ENCODE assay signal across 8 mouse cellular contexts in the genomic region with DNA sequence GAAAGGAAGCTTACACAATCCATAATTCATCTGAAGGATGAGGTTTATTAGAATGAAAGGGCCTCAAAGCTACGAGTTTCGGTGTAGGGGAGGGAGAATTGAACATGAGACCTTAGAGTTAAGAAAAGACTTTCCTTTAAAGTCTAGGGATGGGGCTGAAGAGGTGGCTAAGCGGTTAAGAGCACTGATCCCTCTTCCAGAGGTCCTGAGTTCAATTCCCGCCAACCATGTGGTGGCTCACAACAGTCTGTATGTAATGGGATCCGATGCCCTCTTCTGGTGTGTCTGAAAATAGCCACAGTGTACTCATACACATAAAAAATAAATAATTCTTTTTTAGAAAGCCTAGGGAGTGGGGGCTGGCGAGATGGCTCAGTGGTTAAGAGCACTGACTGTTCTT. TPM values are rescaled to one million over a fixed set of nuclear protein-coding genes. Genes with fewer than 3 reads are reported as not detected.
DNase-seq lines count a peak whose midpoint lies in the region; ATAC-seq and TF ChIP-seq lines count a peak whose summit lies in the region.

No protein-coding gene starts in this region.

- peaks cover 29% of the 10 kb centered on the region for H3K36me3 ChIP-seq in liver, embryonic 13.5 days

- H3K4me2 ChIP-seq in liver, embryonic 13.5 days: peak overlapping the region; percentile 94

- H3K27ac ChIP-seq in layer of hippocampus, adult 2 months: peak overlapping the region; percentile 94
- peak overlapping the region; percentile 100 for H3K27ac ChIP-seq in liver, embryonic 13.5 days

- no peaks in the 10 kb centered on the region for H3K9me3 ChIP-seq in liver, embryonic 13.5 days (replicated peaks)

- WGBS in liver, embryonic 13.5 days (ENCODE audit: insufficient replicate concordance): 30% methylated on average over 6 of the region's 6 CpGs

- ATAC-seq in erythroid progenitor cell, adult 5-6 weeks (replicated peaks; ENCODE audit: low FRiP score, poor library complexity, severe bottlenecking): peak; percentile 5
- ATAC-seq in liver, embryonic 13.5 days (ENCODE audit: low read depth): no peak

- intact Hi-C loops in left cerebral cortex, postnatal 25 days (cut with DNase I): no loop called here

- peaks cover 59% of the 10 kb centered on the region for H3K4me1 ChIP-seq in liver, embryonic 13.5 days (replicated peaks)

- no peaks in the 10 kb centered on the region for H3K27me3 ChIP-seq in liver, embryonic 13.5 days

- TF ChIP-seq CTCF in layer of hippocampus, adult 2 months (conservative IDR thresholded peaks at IDR 0.05): peak; percentile 60

- no peak for DNase-seq in layer of hippocampus, adult 2 months (ENCODE audit: low spot score in 2 of 2)
- DNase-seq in layer of hippocampus, postnatal 10 days (ENCODE audit: low spot score in 2 of 2): no peak
- peak; percentile 41 for DNase-seq in NIH3T3 (ENCODE audit: low read depth)
- no peak for DNase-seq in liver, embryonic 13.5 days
- no peak for DNase-seq in right cerebral cortex, postnatal 4 days
- no peak for DNase-seq in left cerebral cortex, postnatal 25 days (ENCODE audit: low spot score in 2 of 2)
- DNase-seq in layer of hippocampus, adult 9-11 months: no peak

- peak overlapping the region; percentile 88 for H3K9ac ChIP-seq in liver, embryonic 13.5 days

- peak overlapping the region; percentile 100 for H3K4me3 ChIP-seq in layer of hippocampus, adult 2 months
- H3K4me3 ChIP-seq in liver, embryonic 13.5 days (replicated peaks): peak overlapping the region; percentile 83

RNA-seq across cellular contexts. Expression of a gene that starts 0.6 kb away (rescaled TPM):
- 10 to 100 TPM; 38.9 to 48.2 TPM for total RNA-seq in layer of hippocampus, adult 2 months (2021)
- total RNA-seq in layer of hippocampus, postnatal 10 days (2021): 10 to 100 TPM; 51.1 to 59.8 TPM
- 101 and 115 TPM in 2 replicates for total RNA-seq in erythroid progenitor cell, adult 5-6 weeks (2015; ENCODE audit: low replicate concordance)
- 44.9 and 46.9 TPM in 2 replicates for total RNA-seq in erythroid progenitor cell, adult 5-6 weeks (2017; ENCODE audit: low replicate concordance)
- 27.3 and 29.2 TPM in 2 replicates for polyA plus RNA-seq in liver, embryonic 13.5 days (2015; fragmentation: Nextera tagmentation; extraction: Ambion mirVana)
- 10 to 100 TPM; 35.4 to 39.7 TPM for total RNA-seq in left cerebral cortex, postnatal 25 days (2021)

RNA-seq across cellular contexts. Expression of a gene that starts 0.8 kb away (rescaled TPM):
- under 1 TPM in 1 of 2 experiments, not detected in 1; 0.66 TPM for total RNA-seq in layer of hippocampus, adult 2 months (2021)
- not detected for total RNA-seq in layer of hippocampus, postnatal 10 days (2021)
- total RNA-seq in erythroid progenitor cell, adult 5-6 weeks (2015; ENCODE audit: low replicate concordance): 3.4 TPM in 1 of 2 replicates, not detected in the other
- total RNA-seq in erythroid progenitor cell, adult 5-6 weeks (2017; ENCODE audit: low replicate concordance): 0.51 TPM in 1 of 2 replicates, not detected in the other
- polyA plus RNA-seq in liver, embryonic 13.5 days (2015; fragmentation: Nextera tagmentation; extraction: Ambion mirVana): 0.13 TPM in 1 of 2 replicates, not detected in the other
- total RNA-seq in left cerebral cortex, postnatal 25 days (2021): under 1 TPM in 1 of 2 experiments, not detected in 1; 0.80 TPM

RNA-seq across cellular contexts. Expression of a gene that starts 1.0 kb away (rescaled TPM):
- total RNA-seq in layer of hippocampus, adult 2 months (2021): 1 to 10 TPM; 1.8 to 3.4 TPM
- total RNA-seq in layer of hippocampus, postnatal 10 days (2021): 1 to 10 TPM; 2.0 to 2.4 TPM
- 2.5 and 7.2 TPM in 2 replicates for total RNA-seq in erythroid progenitor cell, adult 5-6 weeks (2015; ENCODE audit: low replicate concordance)
- total RNA-seq in erythroid progenitor cell, adult 5-6 weeks (2017; ENCODE audit: low replicate concordance): 6.0 TPM in 1 of 2 replicates, not detected in the other
- 1.1 and 1.5 TPM in 2 replicates for polyA plus RNA-seq in liver, embryonic 13.5 days (2015; fragmentation: Nextera tagmentation; extraction: Ambion mirVana)
- total RNA-seq in left cerebral cortex, postnatal 25 days (2021): 1 to 10 TPM; 1.9 to 2.1 TPM

RNA-seq across cellular contexts. Expression of a gene that starts 4.7 kb away (rescaled TPM):
- total RNA-seq in layer of hippocampus, adult 2 months (2021): 1 to 10 TPM; 1.3 to 3.1 TPM
- total RNA-seq in layer of hippocampus, postnatal 10 days (2021): 1 to 10 TPM; 3.9 to 4.5 TPM
- 6.1 TPM in 1 of 2 replicates, not detected in the other for total RNA-seq in erythroid progenitor cell, adult 5-6 weeks (2015; ENCODE audit: low replicate concordance)
- 3.1 TPM in 1 of 2 replicates, not detected in the other for total RNA-seq in erythroid progenitor cell, adult 5-6 weeks (2017; ENCODE audit: low replicate concordance)
- 1.9 and 2.5 TPM in 2 replicates for polyA plus RNA-seq in liver, embryonic 13.5 days (2015; fragmentation: Nextera tagmentation; extraction: Ambion mirVana)
- total RNA-seq in left cerebral cortex, postnatal 25 days (2021): 1 to 10 TPM; 1.3 to 1.6 TPM

RNA-seq across cellular contexts. Expression of a gene that starts 20.0 kb away (rescaled TPM):
- not detected for total RNA-seq in layer of hippocampus, adult 2 months (2021)
- total RNA-seq in layer of hippocampus, postnatal 10 days (2021): not detected
- total RNA-seq in erythroid progenitor cell, adult 5-6 weeks (2015; ENCODE audit: low replicate concordance): not detected in 2 replicates
- not detected in 2 replicates for total RNA-seq in erythroid progenitor cell, adult 5-6 weeks (2017; ENCODE audit: low replicate concordance)
- polyA plus RNA-seq in liver, embryonic 13.5 days (2015; fragmentation: Nextera tagmentation; extraction: Ambion mirVana): not detected in 2 replicates
- total RNA-seq in left cerebral cortex, postnatal 25 days (2021): under 1 TPM in 1 of 2 experiments, not detected in 1; 0.87 TPM
